Comparison of ENCODE assay signal across 19 mouse cellular contexts in the genomic region with DNA sequence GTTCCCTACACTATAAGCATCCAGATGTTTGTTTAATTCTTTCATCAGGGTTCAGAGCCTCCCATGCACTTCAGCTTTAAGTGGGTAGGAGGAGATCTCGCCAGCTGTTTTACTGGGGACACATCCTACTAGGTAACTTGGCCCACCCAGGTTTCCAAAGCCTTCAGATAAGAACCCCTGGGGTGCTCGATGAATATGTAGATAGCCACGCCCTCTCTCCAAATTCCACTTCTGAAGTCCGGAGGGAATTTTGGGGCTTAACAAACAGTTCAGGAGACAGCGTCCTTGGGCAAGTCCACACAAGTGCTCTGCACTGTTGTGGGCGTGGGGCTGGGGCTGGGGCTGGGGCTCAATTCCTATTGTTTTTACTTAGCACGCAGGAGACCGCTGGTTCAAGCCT. TPM values are rescaled to one million over a fixed set of nuclear protein-coding genes. Genes with fewer than 3 reads are reported as not detected.
"Had no signal": no experiment of that assay in that cellular context is flagged by ENCODE, and none has a peak within 500 bp of the region (broad histone marks: within the 10 kb centered on the region; RNA-seq: fewer than 3 reads in every experiment).

No protein-coding gene starts in this region.

- H3K4me3 ChIP-seq: limb, embryonic 10.5 days; limb, embryonic 13.5 days; lung, embryonic 15.5 days had no signal

- H3K27ac ChIP-seq: kidney, postnatal 0 days; limb, embryonic 10.5 days; limb, embryonic 13.5 days; liver, embryonic 14.5 days; lung, embryonic 15.5 days had no signal

- DNase-seq: kidney, adult 2 months; kidney, postnatal 36 days; liver, postnatal 0 days; lung, postnatal 14 days; lung, postnatal 4 days; midbrain, embryonic 14.5 days; thymus, adult 18-20 months; thymus, postnatal 36 days had no signal

- H3K36me3 ChIP-seq: limb, embryonic 10.5 days; limb, embryonic 13.5 days; lung, embryonic 15.5 days had no signal

- H3K4me2 ChIP-seq: limb, embryonic 13.5 days; lung, embryonic 15.5 days; midbrain, embryonic 11.5 days had no signal

- H3K9me3 ChIP-seq: limb, embryonic 10.5 days; limb, embryonic 13.5 days; lung, embryonic 15.5 days had no signal

- ATAC-seq: liver, postnatal 0 days had no signal

- H3K9ac ChIP-seq: limb, embryonic 13.5 days; liver, embryonic 14.5 days; liver, postnatal 0 days; lung, embryonic 15.5 days had no signal

RNA-seq across cellular contexts. Expression of a gene that starts 1.9 kb away (rescaled TPM):
- total RNA-seq: layer of hippocampus, postnatal 10 days; megakaryocyte progenitor cell, adult 5-6 weeks; megakaryocyte-erythroid progenitor cell, adult 5-6 weeks had no signal
- polyA plus RNA-seq: midbrain, embryonic 11.5 days; midbrain, embryonic 14.5 days; neural tube, embryonic 11.5 days; small intestine, adult 2 months had no signal

RNA-seq across cellular contexts. Expression of a gene that starts 32.6 kb away (rescaled TPM):
- total RNA-seq: megakaryocyte progenitor cell, adult 5-6 weeks; megakaryocyte-erythroid progenitor cell, adult 5-6 weeks had no signal
